Mouse (Mus musculus): ENCODE data around the gene Glis1.

Glis1 gene

DNA sequence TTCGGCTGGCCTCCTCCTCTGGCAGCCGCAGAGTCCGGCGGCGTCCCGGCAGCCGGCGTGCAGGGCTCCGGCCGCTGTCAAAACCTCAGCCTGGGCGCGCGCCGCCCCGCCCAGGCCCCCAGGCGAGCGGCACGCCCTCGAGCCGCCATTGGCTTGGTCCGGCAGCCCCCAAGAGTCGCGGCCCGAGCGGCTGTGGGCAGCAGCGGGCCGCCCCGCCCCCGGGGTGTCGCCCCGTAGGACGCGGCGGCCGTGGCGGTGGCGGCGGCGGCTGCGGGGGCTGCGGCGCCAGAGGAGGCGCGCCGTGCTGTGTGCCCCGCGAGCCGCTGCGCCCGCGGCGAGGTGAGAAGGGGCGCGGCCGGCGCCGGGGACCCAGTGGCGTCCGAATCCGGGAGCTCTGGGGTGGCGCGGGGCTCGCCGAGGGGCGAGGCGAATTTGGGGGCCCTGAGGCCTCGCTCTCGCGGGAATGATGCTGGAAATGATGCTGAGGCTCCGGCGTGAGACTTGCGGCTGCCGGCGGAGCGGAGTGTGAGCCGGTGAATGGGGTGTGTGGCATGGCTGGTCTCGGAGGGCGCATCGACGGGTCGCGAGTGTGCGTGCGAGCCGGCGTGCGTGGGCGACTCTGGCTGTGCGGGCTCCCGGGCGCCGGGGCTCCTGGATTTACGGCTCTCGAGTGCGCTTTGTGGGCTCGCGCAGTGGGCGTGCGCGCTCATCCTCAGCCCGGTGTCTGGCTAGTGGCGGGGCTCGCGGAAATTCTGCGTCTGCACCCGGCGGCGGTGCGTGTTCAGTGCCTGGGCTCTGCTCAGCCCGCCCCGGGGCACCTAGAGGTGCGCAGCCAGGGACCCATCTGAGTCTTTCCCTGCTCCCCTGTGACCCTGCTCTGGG, at the start of gene Glis1:
Gene Glis1 (plus strand): TSS at position 236 of the 882 bp plus-strand sequence.
- DNase-seq (ENCODE audit: low spot score) = peak; percentile 67

GRCm38 (mm10) chr4:107387038-107387437, 47.4 kb upstream of the Glis1 start:
- DNase-seq (ENCODE audit: low spot score) = no peak

DNA sequence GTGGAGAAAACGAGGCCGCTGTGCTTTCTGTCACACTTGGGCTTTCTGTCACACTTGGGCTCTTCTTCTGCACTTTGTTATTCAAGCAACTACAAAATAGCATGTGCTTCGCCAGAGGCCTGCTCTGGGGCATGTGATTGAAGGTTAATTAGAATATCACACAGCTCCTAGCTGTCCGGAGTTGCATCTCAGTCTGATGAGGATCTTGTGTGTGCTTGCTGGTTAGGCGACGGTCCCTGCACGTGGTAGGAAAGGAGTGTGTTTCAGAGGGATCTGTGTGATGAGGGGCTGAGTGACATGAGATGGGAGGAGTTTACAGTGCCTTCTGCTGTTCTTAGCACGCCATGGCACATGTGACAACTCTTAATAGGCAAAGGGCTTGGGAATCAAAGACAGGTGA, 46.9 kb upstream of the Glis1 start:
- DNase-seq (ENCODE audit: low spot score) = no peak

DNA sequence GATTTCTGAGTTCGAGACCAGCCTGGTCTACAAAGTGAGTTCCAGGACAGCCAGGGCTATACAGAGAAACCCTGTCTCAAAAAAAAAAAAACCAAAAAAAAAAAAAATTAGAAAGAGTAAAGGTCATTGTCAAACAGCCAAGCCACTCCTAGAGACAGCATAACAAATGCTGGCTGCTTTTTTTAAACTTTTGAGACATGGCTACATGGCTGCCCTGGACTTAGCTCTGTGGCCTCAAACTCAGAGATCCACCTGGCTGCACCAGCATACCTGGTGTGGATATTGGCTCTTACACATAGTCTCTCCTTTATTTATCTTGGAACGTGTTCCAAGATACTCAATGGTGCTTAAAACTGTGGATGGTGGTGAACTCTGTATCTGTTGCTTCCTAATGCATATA, 46.1 kb upstream of the Glis1 start:
- DNase-seq (ENCODE audit: low spot score) = no peak

DNA sequence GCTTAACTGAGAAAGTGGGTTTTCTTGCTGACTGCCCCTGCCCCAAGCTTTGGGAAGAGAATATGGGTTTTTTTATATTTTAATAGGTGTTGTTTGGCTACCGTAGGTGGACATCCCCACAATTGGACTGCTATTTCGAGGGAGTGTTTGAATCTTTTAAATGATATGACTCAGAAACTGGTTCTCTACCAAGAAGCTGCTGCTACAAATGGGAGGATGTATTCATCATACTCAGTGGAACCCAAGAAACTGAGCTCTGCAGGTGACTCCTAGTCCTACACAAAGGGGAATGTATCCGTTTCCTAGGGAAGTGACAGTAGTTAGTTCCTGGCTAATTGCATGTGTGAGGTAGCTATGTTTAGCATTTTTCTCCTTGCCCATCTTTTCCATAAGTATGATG, 45.0 kb upstream of the Glis1 start:
- no peak for DNase-seq (ENCODE audit: low spot score)

- no peak for DNase-seq (ENCODE audit: low spot score)
Measured at GRCm38 (mm10) chr4:107393771-107394170, 40.6 kb upstream of the Glis1 start.

GRCm38 (mm10) chr4:107420202-107420601, 14.2 kb upstream of the Glis1 start:
- no peak for DNase-seq (ENCODE audit: low spot score)

GRCm38 (mm10) chr4:107421711-107422110, 12.7 kb upstream of the Glis1 start:
- peak; percentile 34 for DNase-seq (ENCODE audit: low spot score)

DNA sequence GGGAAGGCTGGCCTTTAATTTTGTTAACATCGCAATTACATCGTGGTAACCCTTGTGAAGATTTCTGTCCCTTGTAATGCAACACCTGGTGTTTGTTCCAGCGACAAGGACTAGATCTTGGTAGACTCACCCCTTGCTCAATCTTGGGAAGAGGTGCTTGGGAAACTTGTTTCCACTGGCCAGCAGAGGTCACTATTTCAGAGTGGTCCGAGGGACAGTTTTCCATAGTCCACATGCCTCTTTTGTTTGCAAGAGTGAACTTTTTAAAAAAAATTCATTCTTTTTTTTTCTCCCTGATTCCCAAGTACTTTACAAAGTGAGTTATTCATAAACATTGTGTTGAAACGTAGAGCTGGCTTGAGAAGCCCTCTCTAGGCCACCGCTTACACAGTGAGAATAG, 12.2 kb upstream of the Glis1 start:
- peak; percentile 55 for DNase-seq (ENCODE audit: low spot score)

DNA sequence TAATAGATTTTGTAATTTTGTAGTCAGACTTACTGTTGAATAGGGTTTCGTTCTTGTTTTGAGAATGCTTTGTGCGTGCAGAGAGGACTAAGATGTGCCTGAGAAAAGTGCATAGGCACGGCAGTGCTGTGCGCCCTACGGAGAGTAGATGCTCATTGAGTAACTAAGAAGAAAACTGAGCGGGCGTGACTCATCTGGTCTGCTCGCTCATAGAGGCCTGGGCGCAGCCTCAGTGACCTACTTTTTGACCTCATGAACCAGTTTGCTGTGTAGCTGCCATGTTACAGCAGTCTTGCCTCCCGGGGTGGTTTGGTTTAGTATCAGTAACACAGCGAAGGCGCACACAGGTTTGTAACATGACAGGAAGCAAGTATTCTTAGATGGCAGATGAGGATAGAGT, 8.8 kb upstream of the Glis1 start:
- DNase-seq (ENCODE audit: low spot score) = no peak

GRCm38 (mm10) chr4:107426631-107427030, 7.8 kb upstream of the Glis1 start:
- no peak for DNase-seq (ENCODE audit: low spot score)

GRCm38 (mm10) chr4:107432717-107433116, 1.7 kb upstream of the Glis1 start:
- no peak for DNase-seq (ENCODE audit: low spot score)

- DNase-seq (ENCODE audit: low spot score) = no peak
Measured at GRCm38 (mm10) chr4:107433998-107434355, 414 bp upstream of the Glis1 start.

DNA sequence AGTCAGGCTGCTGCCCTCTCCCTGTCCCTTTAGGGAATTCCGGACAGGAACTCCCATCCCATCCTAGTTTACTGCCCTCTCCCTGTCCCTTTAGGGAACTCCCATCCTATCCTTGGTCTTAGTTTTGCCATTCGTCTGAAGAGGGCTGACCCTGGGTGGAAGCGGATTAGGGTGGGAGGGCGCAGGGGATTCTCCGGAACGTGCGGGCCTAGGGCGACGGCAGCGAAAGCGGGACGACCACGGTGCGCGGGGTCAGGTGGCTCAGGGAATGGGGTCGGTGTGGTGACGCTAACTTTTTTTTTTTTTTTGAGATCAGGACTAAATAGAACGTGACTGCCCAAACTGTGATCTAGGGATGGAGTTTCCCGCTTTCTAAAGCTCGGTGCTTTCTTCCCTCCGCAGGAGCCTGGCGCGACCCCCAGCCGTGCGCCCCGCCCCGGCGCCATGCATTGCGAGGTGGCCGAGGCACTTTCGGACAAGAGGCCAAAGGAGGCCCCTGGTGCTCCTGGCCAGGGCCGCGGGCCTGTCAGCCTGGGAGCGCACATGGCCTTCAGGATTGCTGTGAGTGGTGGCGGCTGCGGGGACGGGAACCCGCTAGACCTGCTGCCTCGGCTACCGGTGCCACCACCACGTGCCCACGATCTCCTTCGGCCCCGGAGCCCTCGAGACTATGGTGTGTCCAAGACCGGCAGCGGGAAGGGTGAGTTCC, 1.0 kb downstream of the Glis1 start:
- no peak for DNase-seq (ENCODE audit: low spot score)

DNA sequence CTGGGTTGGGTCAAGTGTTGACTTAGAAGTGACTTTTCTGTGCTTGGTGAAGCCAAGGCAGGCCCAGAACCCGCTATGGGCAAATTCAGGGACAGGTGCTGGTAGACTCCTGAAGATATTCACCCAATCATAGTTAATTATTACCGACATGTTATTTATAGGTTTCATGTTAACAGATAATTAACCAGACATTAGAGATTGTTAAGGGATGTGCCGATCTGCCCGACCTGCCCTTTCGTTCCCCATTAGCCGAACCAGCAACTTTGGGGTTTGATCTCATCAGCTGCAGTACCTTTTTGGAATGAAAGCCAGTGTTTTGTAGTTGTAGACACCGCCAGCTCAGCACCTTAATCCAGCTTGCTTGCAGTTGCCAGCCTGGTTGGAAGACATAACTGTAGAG, 2.1 kb downstream of the Glis1 start:
- no peak for DNase-seq (ENCODE audit: low spot score)

DNA sequence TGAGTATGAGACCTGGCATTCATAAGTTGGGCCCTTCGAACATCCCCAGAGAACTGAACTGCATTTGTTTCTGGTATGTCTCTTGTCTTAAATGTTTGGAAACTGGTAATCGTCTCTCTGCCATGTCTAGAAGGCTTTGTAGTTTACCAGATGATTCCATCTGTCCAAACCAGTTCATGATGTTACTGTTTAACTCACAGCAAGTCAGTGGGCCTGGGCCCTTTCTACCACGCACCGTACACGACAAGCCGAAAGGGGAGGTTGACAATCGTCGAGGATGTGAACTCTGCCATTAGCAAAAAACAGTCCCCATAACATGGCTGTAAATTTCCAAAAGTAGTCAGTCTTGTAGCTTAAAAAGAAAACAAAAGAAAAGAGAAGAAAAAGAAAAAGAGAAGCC, 4.3 kb downstream of the Glis1 start:
- no peak for DNase-seq (ENCODE audit: low spot score)

DNA sequence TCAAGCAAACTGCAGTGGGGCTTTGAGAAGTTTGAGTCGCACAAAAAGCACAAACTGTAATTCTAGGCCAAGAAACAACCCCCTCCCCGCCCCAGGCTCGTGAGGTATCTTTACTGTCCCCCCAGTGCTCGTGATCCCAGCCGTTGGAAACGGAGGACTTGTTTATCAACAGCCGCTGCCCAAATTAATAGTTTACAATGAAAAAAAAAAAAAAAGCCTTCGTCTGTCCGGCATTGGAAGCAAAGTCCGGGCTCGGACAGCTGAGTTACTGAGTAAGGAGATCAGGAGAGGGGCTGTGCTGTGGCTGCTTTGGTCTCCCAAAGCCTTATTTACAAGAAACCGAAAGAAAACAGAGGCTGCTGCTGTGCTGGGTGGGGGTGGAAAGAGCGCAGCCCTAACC, 5.9 kb downstream of the Glis1 start:
- no peak for DNase-seq (ENCODE audit: low spot score)

GRCm38 (mm10) chr4:107442288-107442687, 7.9 kb downstream of the Glis1 start:
- no peak for DNase-seq (ENCODE audit: low spot score)

- no peak for DNase-seq (ENCODE audit: low spot score)
Measured at GRCm38 (mm10) chr4:107442891-107443483, 8.6 kb downstream of the Glis1 start.

- no peak for DNase-seq (ENCODE audit: low spot score)
Measured at GRCm38 (mm10) chr4:107443621-107444020, 9.2 kb downstream of the Glis1 start.

GRCm38 (mm10) chr4:107448481-107448880, 14.1 kb downstream of the Glis1 start:
- peak; percentile 67 for DNase-seq (ENCODE audit: low spot score)

DNA sequence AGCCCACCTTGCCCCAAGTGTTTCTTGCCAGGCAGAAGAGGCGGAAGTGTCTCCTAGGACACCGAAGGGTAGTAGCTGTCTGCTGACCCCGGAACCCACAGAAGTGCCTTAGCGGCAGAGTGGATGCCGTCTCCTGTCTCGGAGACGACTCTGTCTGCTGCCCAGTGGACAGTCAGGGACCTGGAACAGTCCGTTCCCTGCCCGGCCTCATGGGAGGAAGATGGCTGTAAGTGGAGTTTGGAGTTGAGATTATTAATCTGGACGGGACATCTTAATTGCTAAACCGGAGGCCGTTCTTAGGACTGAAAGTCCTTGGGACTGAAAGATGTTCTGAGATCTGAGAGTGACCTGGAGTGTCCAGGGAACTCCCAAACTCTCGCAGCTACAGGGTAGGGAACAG, 15.1 kb downstream of the Glis1 start:
- no peak for DNase-seq (ENCODE audit: low spot score)
